Mouse (Mus musculus): ENCODE data around the gene Slc25a41. TPM values are rescaled to one million over a fixed set of nuclear protein-coding genes. Genes with fewer than 3 reads are reported as not detected.

Gene Slc25a41
- polyA plus RNA-seq, 1 experiment from 2014 or later: not detected

DNA sequence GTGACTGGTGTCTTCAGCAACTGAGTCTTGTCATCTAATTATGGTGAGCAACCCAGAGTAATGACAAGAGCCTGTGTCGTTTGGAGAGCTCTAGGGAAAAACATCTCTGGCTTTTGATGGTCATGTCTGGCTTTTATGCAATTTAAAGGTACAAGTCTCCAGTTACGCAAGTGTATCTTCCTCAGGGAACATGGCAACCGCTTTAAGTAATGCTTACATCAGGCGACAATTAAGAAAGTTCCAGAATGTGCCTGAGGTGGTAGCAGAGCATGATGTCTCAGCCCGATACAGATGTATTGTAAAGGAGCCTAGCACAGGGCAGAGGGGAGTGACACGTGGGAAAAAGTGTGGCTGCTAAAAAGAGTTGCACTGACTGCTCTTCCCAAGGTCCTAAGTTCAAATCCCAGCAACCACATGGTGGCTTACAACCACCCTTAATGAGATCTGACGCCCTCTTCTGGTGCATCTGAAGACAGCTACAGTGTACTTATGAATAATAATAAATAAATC is 52.5 kb downstream of the Slc25a41 start:
- H3K27me3 ChIP-seq (replicated peaks; ENCODE audit: control insufficient read depth, insufficient read depth, low read length): no peaks in the 10 kb centered on the region

DNA sequence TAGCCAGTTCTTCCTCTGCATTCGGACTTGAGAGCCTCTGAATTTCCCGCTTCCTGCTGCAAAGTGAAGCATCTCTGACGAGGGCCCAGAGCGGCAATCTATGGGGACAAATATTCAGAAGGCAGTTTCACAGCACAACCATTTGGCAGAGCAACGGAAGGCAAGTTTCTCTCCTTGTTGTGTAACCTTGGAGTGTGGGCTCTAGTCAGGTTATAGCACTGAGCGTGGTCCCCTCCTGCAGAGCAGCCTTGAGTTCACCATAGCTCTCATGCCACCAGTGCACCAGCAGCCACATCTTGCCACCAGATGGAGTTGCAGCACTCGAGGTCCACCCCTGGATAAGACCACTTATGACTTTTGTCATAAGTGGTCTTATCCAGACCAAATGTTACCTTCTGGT is 53.0 kb downstream of the Slc25a41 start:
- 0 out of 2 replicates have a peak, but pooled peaks cover 6% of the 10 kb centered on the region for H3K36me3 ChIP-seq (ENCODE audit: control insufficient read depth, insufficient read depth)
- 86% methylated on average over 7 of the region's 7 CpGs for WGBS
- no peak overlapping the region for H3K4me3 ChIP-seq (replicated peaks; ENCODE audit: low read length)
- no peaks in the 10 kb centered on the region for H3K9me3 ChIP-seq (ENCODE audit: control insufficient read depth, low read length)
- no peak overlapping the region for H3K27ac ChIP-seq (ENCODE audit: low read length)
- no peak overlapping the region for H3K4me2 ChIP-seq (ENCODE audit: low read length)
- H3K9ac ChIP-seq (replicated peaks; ENCODE audit: low read depth, low read length): no peak overlapping the region
- ATAC-seq: no peak
- peaks cover 13% of the 10 kb centered on the region for H3K4me1 ChIP-seq (replicated peaks; ENCODE audit: control insufficient read depth, insufficient read depth, low read length)
- no peaks in the 10 kb centered on the region for H3K27me3 ChIP-seq (replicated peaks; ENCODE audit: control insufficient read depth, insufficient read depth, low read length)

More for the DNA sequence above, 52.5 kb downstream of the Slc25a41 start:
- ATAC-seq: no peak
- Histone ChIP-seq H3K9me3 (ENCODE audit: control insufficient read depth, low read length) (no peaks in the 10 kb centered on the region), H3K27ac (ENCODE audit: low read length) (peak overlapping the region; percentile 73; the same call in 1 of the 2 replicates), H3K4me3 (replicated peaks; ENCODE audit: low read length) (peak overlapping the region; percentile 69), H3K36me3 (ENCODE audit: control insufficient read depth, insufficient read depth) (peaks cover 8% of the 10 kb centered on the region; the same call in 1 of the 2 replicates), H3K4me2 (ENCODE audit: low read length) (peak overlapping the region; percentile 90), H3K4me1 (replicated peaks; ENCODE audit: control insufficient read depth, insufficient read depth, low read length) (peaks cover 13% of the 10 kb centered on the region), H3K9ac (replicated peaks; ENCODE audit: low read depth, low read length) (peak overlapping the region; percentile 85)
- WGBS: 70% methylated on average over 7 of the region's 7 CpGs

GRCm38 (mm10) chr17:56986105-56986805 is 55.2 kb downstream of the Slc25a41 start:
- ATAC-seq: no peak
- Histone ChIP-seq H3K4me2 (ENCODE audit: low read length) (no peak overlapping the region), H3K27ac (ENCODE audit: low read length) (no peak overlapping the region), H3K4me3 (replicated peaks; ENCODE audit: low read length) (no peak overlapping the region), H3K4me1 (replicated peaks; ENCODE audit: control insufficient read depth, insufficient read depth, low read length) (peaks cover 9% of the 10 kb centered on the region), H3K36me3 (ENCODE audit: control insufficient read depth, insufficient read depth) (no peaks in the 10 kb centered on the region), H3K9ac (replicated peaks; ENCODE audit: low read depth, low read length) (no peak overlapping the region), H3K9me3 (ENCODE audit: control insufficient read depth, low read length) (no peaks in the 10 kb centered on the region), H3K27me3 (replicated peaks; ENCODE audit: control insufficient read depth, insufficient read depth, low read length) (no peaks in the 10 kb centered on the region)
- 91% methylated on average over 3 of the region's 3 CpGs for WGBS

GRCm38 (mm10) chr17:56985656-56986055 is 55.8 kb downstream of the Slc25a41 start:
- Histone ChIP-seq H3K27ac (ENCODE audit: low read length) (no peak overlapping the region), H3K36me3 (ENCODE audit: control insufficient read depth, insufficient read depth) (no peaks in the 10 kb centered on the region), H3K9me3 (ENCODE audit: control insufficient read depth, low read length) (no peaks in the 10 kb centered on the region), H3K4me1 (replicated peaks; ENCODE audit: control insufficient read depth, insufficient read depth, low read length) (peaks cover 3% of the 10 kb centered on the region), H3K4me3 (replicated peaks; ENCODE audit: low read length) (no peak overlapping the region), H3K9ac (replicated peaks; ENCODE audit: low read depth, low read length) (no peak overlapping the region), H3K4me2 (ENCODE audit: low read length) (no peak overlapping the region), H3K27me3 (replicated peaks; ENCODE audit: control insufficient read depth, insufficient read depth, low read length) (no peaks in the 10 kb centered on the region)
- 78% methylated on average over 3 of the region's 3 CpGs for WGBS
- ATAC-seq: no peak

- Histone ChIP-seq H3K27me3 (replicated peaks; ENCODE audit: control insufficient read depth, insufficient read depth, low read length) (no peaks in the 10 kb centered on the region), H3K4me1 (replicated peaks; ENCODE audit: control insufficient read depth, insufficient read depth, low read length) (peaks cover 3% of the 10 kb centered on the region; the same call in 1 of the 2 replicates), H3K9ac (replicated peaks; ENCODE audit: low read depth, low read length) (no peak overlapping the region), H3K36me3 (ENCODE audit: control insufficient read depth, insufficient read depth) (no peaks in the 10 kb centered on the region), H3K27ac (ENCODE audit: low read length) (no peak overlapping the region), H3K4me2 (ENCODE audit: low read length) (no peak overlapping the region), H3K9me3 (ENCODE audit: control insufficient read depth, low read length) (no peaks in the 10 kb centered on the region), H3K4me3 (replicated peaks; ENCODE audit: low read length) (no peak overlapping the region)
- no peak for ATAC-seq
- WGBS: 84% methylated on average over 9 of the region's 9 CpGs
Measured at GRCm38 (mm10) chr17:56984886-56985285, 56.6 kb downstream of the Slc25a41 start.

Other genes with a start within 250 kb of the Slc25a41 start
- gene Rfx2, start 210.6 kb downstream of the Slc25a41 start, polyA plus RNA-seq (2015; fragmentation: Nextera tagmentation; extraction: Ambion mirVana): 3.7 and 4.2 TPM in 2 replicates
- gene Acsbg2, start 167.2 kb downstream of the Slc25a41 start, polyA plus RNA-seq (2015; fragmentation: Nextera tagmentation; extraction: Ambion mirVana): not detected in 2 replicates
- 0.50 and 0.65 TPM in 2 replicates for gene 1700061G19Rik, start 166.2 kb downstream of the Slc25a41 start, polyA plus RNA-seq (2015; fragmentation: Nextera tagmentation; extraction: Ambion mirVana)
- gene Mllt1, start 106.2 kb downstream of the Slc25a41 start, polyA plus RNA-seq (2015; fragmentation: Nextera tagmentation; extraction: Ambion mirVana): 86.1 and 86.7 TPM in 2 replicates
- gene Acer1, start 59.5 kb downstream of the Slc25a41 start, polyA plus RNA-seq (2015; fragmentation: Nextera tagmentation; extraction: Ambion mirVana): not detected in 2 replicates
- gene Clpp, start 51.3 kb downstream of the Slc25a41 start, polyA plus RNA-seq (2015; fragmentation: Nextera tagmentation; extraction: Ambion mirVana): 153 and 178 TPM in 2 replicates
- gene Alkbh7, start 44.3 kb downstream of the Slc25a41 start, polyA plus RNA-seq (2015; fragmentation: Nextera tagmentation; extraction: Ambion mirVana): 40.1 and 45.8 TPM in 2 replicates
- gene Pspn, start 41.6 kb downstream of the Slc25a41 start, polyA plus RNA-seq (2015; fragmentation: Nextera tagmentation; extraction: Ambion mirVana): 0.60 and 1.0 TPM in 2 replicates
- gene Gtf2f1, start 30.4 kb downstream of the Slc25a41 start, polyA plus RNA-seq (2015; fragmentation: Nextera tagmentation; extraction: Ambion mirVana): 84.3 and 90.1 TPM in 2 replicates
- 0.47 and 0.83 TPM in 2 replicates for gene Gm17949, start 30.2 kb downstream of the Slc25a41 start, polyA plus RNA-seq (2015; fragmentation: Nextera tagmentation; extraction: Ambion mirVana)
- gene Khsrp, start 10.1 kb downstream of the Slc25a41 start, polyA plus RNA-seq (2015; fragmentation: Nextera tagmentation; extraction: Ambion mirVana): 29.6 and 30.8 TPM in 2 replicates
- 1.5 and 2.1 TPM in 2 replicates for gene Crb3, start 17.5 kb upstream of the Slc25a41 start, polyA plus RNA-seq (2015; fragmentation: Nextera tagmentation; extraction: Ambion mirVana)
- 27.8 and 33.4 TPM in 2 replicates for gene Slc25a23, start 18.2 kb upstream of the Slc25a41 start, polyA plus RNA-seq (2015; fragmentation: Nextera tagmentation; extraction: Ambion mirVana)
- 2.4 and 4.2 TPM in 2 replicates for gene Dennd1c, start 36.9 kb upstream of the Slc25a41 start, polyA plus RNA-seq (2015; fragmentation: Nextera tagmentation; extraction: Ambion mirVana)
- 285 and 318 TPM in 2 replicates for gene Tubb4a, start 46.1 kb upstream of the Slc25a41 start, polyA plus RNA-seq (2015; fragmentation: Nextera tagmentation; extraction: Ambion mirVana)
- 9.8 and 10.1 TPM in 2 replicates for gene Tnfsf9, start 63.7 kb upstream of the Slc25a41 start, polyA plus RNA-seq (2015; fragmentation: Nextera tagmentation; extraction: Ambion mirVana)
- gene Cd70, start 108.1 kb upstream of the Slc25a41 start, polyA plus RNA-seq (2015; fragmentation: Nextera tagmentation; extraction: Ambion mirVana): 0.30 TPM in 1 of 2 replicates, not detected in the other
- not detected in 2 replicates for gene Tnfsf14, start 152.5 kb upstream of the Slc25a41 start, polyA plus RNA-seq (2015; fragmentation: Nextera tagmentation; extraction: Ambion mirVana)
- 0.65 and 1.2 TPM in 2 replicates for gene C3, start 186.5 kb upstream of the Slc25a41 start, polyA plus RNA-seq (2015; fragmentation: Nextera tagmentation; extraction: Ambion mirVana)
- gene Gpr108, start 206.8 kb upstream of the Slc25a41 start, polyA plus RNA-seq (2015; fragmentation: Nextera tagmentation; extraction: Ambion mirVana): 18.2 and 18.3 TPM in 2 replicates
- 12.0 and 14.2 TPM in 2 replicates for gene Trip10, start 207.8 kb upstream of the Slc25a41 start, polyA plus RNA-seq (2015; fragmentation: Nextera tagmentation; extraction: Ambion mirVana)
- 1.1 and 1.3 TPM in 2 replicates for gene Vav1, start 237.4 kb upstream of the Slc25a41 start, polyA plus RNA-seq (2015; fragmentation: Nextera tagmentation; extraction: Ambion mirVana)